Comparison of ENCODE assay signal across 13 mouse cellular contexts in genomic region chr6:142989495-142989894, GRCm38 (mm10). TPM values are rescaled to one million over a fixed set of nuclear protein-coding genes. Genes with fewer than 3 reads are reported as not detected.
DNase-seq lines count a peak whose midpoint lies in the region; ATAC-seq and TF ChIP-seq lines count a peak whose summit lies in the region.
"Had no signal": no experiment of that assay in that cellular context is flagged by ENCODE, and none has a peak within 500 bp of the region (broad histone marks: within the 10 kb centered on the region; RNA-seq: fewer than 3 reads in every experiment).

No protein-coding gene starts in this region.

- peaks cover 9% of the 10 kb centered on the region for H3K4me1 ChIP-seq in kidney, embryonic 15.5 days

- H3K4me2 ChIP-seq in myocyte (ENCODE audit: low read depth) = no peak overlapping the region
- no peak overlapping the region for H3K4me2 ChIP-seq in kidney, embryonic 15.5 days
- H3K4me2 ChIP-seq: forebrain, embryonic 13.5 days; liver, embryonic 12.5 days had no signal

- H3K36me3 ChIP-seq in myocyte (ENCODE audit: control insufficient read depth, insufficient read depth) = no peaks in the 10 kb centered on the region
- H3K36me3 ChIP-seq in kidney, embryonic 15.5 days = no peaks in the 10 kb centered on the region
- H3K36me3 ChIP-seq: G1E; liver, embryonic 12.5 days had no signal

- H3ac ChIP-seq in myocyte (ENCODE audit: control insufficient read depth, insufficient read length) = no peak overlapping the region

- WGBS in kidney, embryonic 15.5 days = 86% methylated on average over 13 of the region's 13 CpGs

- no peak overlapping the region for H3K9ac ChIP-seq in kidney, embryonic 15.5 days
- H3K9ac ChIP-seq: forebrain, embryonic 13.5 days; liver, embryonic 12.5 days had no signal

- no peak overlapping the region for H3K27ac ChIP-seq in kidney, embryonic 15.5 days
- H3K27ac ChIP-seq: forebrain, embryonic 13.5 days; liver, embryonic 12.5 days had no signal

- peak; percentile 9 to 16 for DNase-seq in lung, adult 18-20 months
- no peak for DNase-seq in lung, postnatal 14 days
- peak; percentile 71 for DNase-seq in ES-CJ7 (ENCODE audit: low read depth, low spot score)
- DNase-seq in kidney, postnatal 4 days = no peak
- DNase-seq in neural tube, embryonic 10.5 days (ENCODE audit: extremely low spot score, low spot score) = no peak
- DNase-seq: adrenal gland, postnatal 25 days; kidney, postnatal 10 days had no signal

- TF ChIP-seq POLR2A in myocyte (IDR thresholded peaks at IDR 0.05; ENCODE audit: insufficient read length, low read depth) = no peak

- H3K27me3 ChIP-seq in myocyte (ENCODE audit: control insufficient read depth, insufficient read depth, insufficient read length) = peaks cover 5% of the 10 kb centered on the region
- no peaks in the 10 kb centered on the region for H3K27me3 ChIP-seq in kidney, embryonic 15.5 days
- H3K27me3 ChIP-seq: liver, embryonic 12.5 days had no signal

- H3K9me3 ChIP-seq in kidney, embryonic 15.5 days (replicated peaks) = no peaks in the 10 kb centered on the region
- H3K9me3 ChIP-seq: forebrain, embryonic 13.5 days; G1E; liver, embryonic 12.5 days had no signal

- no peak overlapping the region for H3K4me3 ChIP-seq in myocyte
- no peak overlapping the region for H3K4me3 ChIP-seq in kidney, embryonic 15.5 days (replicated peaks)
- H3K4me3 ChIP-seq: forebrain, embryonic 13.5 days; liver, embryonic 12.5 days had no signal

- peak; percentile 72 for ATAC-seq in granulocyte monocyte progenitor cell, adult 5-6 weeks (replicated peaks; ENCODE audit: poor library complexity, severe bottlenecking)
- ATAC-seq in kidney, embryonic 15.5 days (replicated peaks; ENCODE audit: low FRiP score) = no peak

- no peaks in the 10 kb centered on the region for H3K79me2 ChIP-seq in myocyte (ENCODE audit: control insufficient read depth, insufficient read depth)

TF ChIP-seq in myocyte, 11 proteins besides CTCF, POLR2A, EP300 and RAD21:
- no peak for TF ChIP-seq REST (IDR thresholded peaks at IDR 0.05; ENCODE audit: insufficient read depth, insufficient read length)
- 0 out of 2 replicates have a peak, but pooled peaks have one; percentile 43 for TF ChIP-seq CEBPB (IDR thresholded peaks at IDR 0.05; ENCODE audit: insufficient read depth, poor library complexity, severe bottlenecking)

RNA-seq across cellular contexts. Expression of gene St8sia1, which starts 25.2 kb away (rescaled TPM):
- total RNA-seq in granulocyte monocyte progenitor cell, adult 5-6 weeks (2014; fragmentation: Nextera tagmentation) = not detected in 2 replicates
- not detected in 2 replicates for total RNA-seq in granulocyte monocyte progenitor cell, adult 5-6 weeks (2017)
- 0.02 TPM for polyA plus RNA-seq in myocyte (2012; fragmentation: generic; extraction: Trizol)
- polyA plus RNA-seq in kidney, embryonic 15.5 days (2015; fragmentation: Nextera tagmentation; extraction: Ambion mirVana) = 3.0 and 3.1 TPM in 2 replicates
- polyA plus RNA-seq: G1E had no signal

Comparison
In these comparisons a context has a peak if more than half of its experiments do, and no peak if none do; other contexts are left out.
1. DNase-seq: peak in lung, adult 18-20 months (2 of 2) and ES-CJ7 (single experiment); none in lung, postnatal 14 days (single experiment), kidney, postnatal 4 days (0 of 2) and neural tube, embryonic 10.5 days (single experiment).